Mouse (Mus musculus) cerebellum, adult 2 months (tissue): ENCODE measurements around the gene Clic5. TPM values are rescaled to one million over a fixed set of nuclear protein-coding genes. Genes with fewer than 3 reads are reported as not detected.

ENCODE experiments used
- DNase-seq, 2 experiments: peaks; one replicate each; pipeline ENCODE4 v3.0.0; 2021
- H3K27ac ChIP-seq: fragments of 200-500 bp; 2 replicates; pipeline ENCODE4 v1.5.1; 2012; ENCODE audit warnings: low read length, control low read depth, inconsistent platforms; ENCODE audit not compliant: insufficient read depth
- H3K27me3 ChIP-seq: fragments of 200-500 bp; 2 replicates; pipeline ENCODE4 v1.6.1; 2012; ENCODE audit warnings: inconsistent platforms, mild to moderate bottlenecking, low read length, moderate library complexity; ENCODE audit not compliant: control insufficient read depth, insufficient read depth
- H3K4me1 ChIP-seq: fragments of 200-500 bp; 2 replicates; pipeline ENCODE4 v1.6.1; 2011; ENCODE audit warnings: low read length; ENCODE audit not compliant: control insufficient read depth, insufficient read depth
- H3K4me3 ChIP-seq: fragments of 200-500 bp; replicated peaks from 2 replicates; pipeline ENCODE3; 2011; ENCODE audit warnings: mild to moderate bottlenecking, low read depth, low read length, control low read depth; ENCODE audit not compliant: insufficient read depth
- CTCF ChIP-seq: fragments of 200-500 bp; IDR thresholded peaks from 2 replicates; pipeline ENCODE4 v1.5.1; 2011; ENCODE audit warnings: low read depth, mild to moderate bottlenecking, control low read depth, low read length, moderate library complexity, borderline replicate concordance; ENCODE audit not compliant: insufficient read depth
- POLR2A ChIP-seq: fragments of 200-500 bp; IDR thresholded peaks from 2 replicates; pipeline ENCODE4 v1.6.1; 2011; ENCODE audit warnings: low read length, control low read depth, borderline replicate concordance; ENCODE audit not compliant: insufficient read depth
- WGBS: fragments of 180-500 bp; shearing (Covaris S2); methylation state at CpG from one replicate; pipeline ENCODE4 v1.1.7; 2018; 5-methylcytosine and 5-hydroxymethylcytosine counted together
- polyA plus RNA-seq: library from polyadenylated mRNA; depleted of rRNA; stranded (reverse); fragments of >200 nt; gene quantifications from 2 replicates; pipeline ENCODE4 v1.2.3, GENCODE M21; 2012

Clic5 gene
- polyA plus RNA-seq, 1 experiment: 2.7 TPM

DNA sequence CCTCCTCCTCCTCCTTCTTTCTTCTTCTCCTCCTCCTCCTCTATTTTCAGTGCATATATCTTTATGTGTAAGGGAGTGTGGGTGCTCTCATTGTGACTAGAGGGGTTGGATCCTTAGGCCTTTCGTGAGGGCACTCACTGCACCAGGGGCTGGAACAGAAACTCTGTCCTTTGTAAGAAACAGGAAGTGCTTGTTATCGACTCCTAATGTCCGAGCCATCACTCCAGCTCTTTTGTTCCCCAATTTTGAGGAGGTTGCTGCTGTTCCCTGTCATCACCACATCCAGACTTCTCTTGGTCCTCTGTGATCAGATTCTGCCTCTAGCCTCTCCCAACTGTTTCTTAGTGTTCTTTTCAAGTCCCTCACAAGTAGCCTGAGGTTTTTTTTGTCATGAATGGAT, 64.3 kb downstream of the Clic5 start:
- Histone ChIP-seq H3K4me1 (no peaks in the 10 kb centered on the region), H3K27me3 (no peaks in the 10 kb centered on the region), H3K27ac (no peak overlapping the region), H3K4me3 (no peak overlapping the region)
- DNase-seq: no peak
- WGBS: 68% methylated on average over 3 of the region's 3 CpGs
- TF ChIP-seq POLR2A (no peak), CTCF (no peak)

DNA sequence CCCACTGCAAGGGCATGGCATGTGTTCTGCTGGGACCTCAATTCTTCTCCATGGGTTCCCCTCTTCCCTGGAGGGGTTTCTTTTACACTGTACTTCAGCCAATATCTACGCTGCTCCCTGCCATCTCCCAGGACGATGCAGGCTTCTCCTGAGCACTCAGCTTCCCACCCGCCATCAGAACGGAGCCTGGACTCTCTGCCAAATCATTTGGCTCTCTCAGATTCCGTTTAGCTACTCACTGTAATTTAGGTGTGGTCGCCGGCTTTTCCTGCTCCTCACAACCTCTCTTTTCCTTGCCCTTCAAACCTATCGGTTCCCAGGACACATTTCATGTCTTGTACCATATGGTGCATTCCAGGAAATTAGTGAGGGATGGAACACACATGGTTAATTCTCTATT, 66.3 kb downstream of the Clic5 start:
- TF ChIP-seq POLR2A (no peak), CTCF (no peak)
- no peak for DNase-seq
- WGBS: 7% methylated on average over 8 of the region's 8 CpGs
- Histone ChIP-seq H3K27ac (no peak overlapping the region), H3K27me3 (no peaks in the 10 kb centered on the region), H3K4me1 (no peaks in the 10 kb centered on the region), H3K4me3 (no peak overlapping the region)

DNA sequence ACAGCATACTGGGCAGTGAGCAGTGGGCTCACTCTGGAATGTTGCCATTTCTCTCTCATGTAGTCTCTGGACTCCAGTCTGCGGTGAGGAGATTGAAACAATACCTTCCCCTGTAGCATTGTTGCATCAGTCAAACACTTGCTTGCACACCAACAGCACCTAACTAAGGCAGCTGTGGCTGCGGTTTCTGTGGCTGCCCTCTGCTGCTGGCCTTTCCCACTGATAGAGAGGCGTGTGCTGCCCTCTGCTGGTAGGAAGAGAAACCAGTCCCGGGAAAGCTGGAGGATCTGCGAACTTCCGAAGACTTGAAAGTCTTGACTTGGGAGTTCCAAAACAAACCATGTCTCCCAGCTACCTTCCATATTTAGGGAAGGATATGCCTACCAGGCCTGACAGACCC, 68.2 kb downstream of the Clic5 start:
- WGBS: 4% methylated on average over 6 of the region's 6 CpGs
- peak; percentile 22 to 54 for DNase-seq
- Histone ChIP-seq H3K27me3 (no peaks in the 10 kb centered on the region), H3K4me1 (no peaks in the 10 kb centered on the region), H3K4me3 (no peak overlapping the region), H3K27ac (no peak overlapping the region)
- TF ChIP-seq POLR2A (no peak), CTCF (peak; percentile 71)

DNA sequence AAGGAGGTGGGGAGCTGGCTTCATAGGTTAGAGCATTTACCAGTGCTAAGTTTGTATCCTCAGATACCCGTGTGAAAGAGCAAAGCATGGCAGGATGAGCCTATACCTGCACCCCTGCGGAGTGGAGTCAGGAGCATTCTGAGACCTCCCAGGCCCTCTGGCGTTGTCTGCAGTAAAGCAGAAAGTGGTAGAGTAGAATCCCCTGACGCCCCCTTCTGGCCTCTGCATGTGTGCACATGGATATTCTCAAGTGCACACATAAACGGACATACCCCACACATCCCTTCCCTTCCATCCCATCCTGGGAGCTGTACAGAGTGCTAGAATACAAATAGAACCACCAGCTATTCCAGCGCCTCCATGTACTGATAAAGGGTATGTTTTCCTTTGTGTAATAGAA, 70.9 kb downstream of the Clic5 start:
- TF ChIP-seq CTCF (no peak), POLR2A (no peak)
- WGBS: 31% methylated on average over 6 of the region's 6 CpGs
- Histone ChIP-seq H3K4me3 (no peak overlapping the region), H3K27ac (no peak overlapping the region), H3K4me1 (no peaks in the 10 kb centered on the region), H3K27me3 (no peaks in the 10 kb centered on the region)
- no peak for DNase-seq

DNA sequence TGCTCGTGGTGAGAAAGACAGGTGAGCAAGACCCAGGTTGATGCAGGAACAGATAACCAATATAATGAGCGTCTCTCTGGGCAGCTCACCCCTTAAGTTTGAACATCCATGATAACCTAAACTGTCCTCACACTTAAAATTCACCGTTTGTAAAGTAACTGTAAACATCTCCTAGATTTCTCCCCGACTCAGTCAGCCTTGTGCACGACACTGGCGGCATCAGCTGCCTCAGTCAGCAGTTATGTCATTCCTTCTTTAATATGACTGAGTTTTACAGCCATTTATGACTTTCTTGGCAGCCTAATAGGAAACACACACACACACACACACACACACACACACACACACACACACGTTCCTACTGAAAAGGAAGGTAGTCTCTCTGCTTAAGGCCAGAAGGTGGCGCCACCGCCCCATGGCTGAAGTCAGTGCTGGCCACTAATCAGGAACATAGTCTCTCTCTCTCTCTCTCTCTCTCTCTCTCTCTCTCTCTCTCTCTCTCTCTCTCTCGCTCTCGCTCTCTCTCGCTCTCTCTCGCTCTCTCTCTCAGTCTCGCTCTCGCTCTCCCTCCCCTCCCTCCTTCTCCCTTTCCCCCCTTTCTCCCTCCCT, 73.3 kb downstream of the Clic5 start:
- H3K27me3 ChIP-seq: no peaks in the 10 kb centered on the region
- H3K4me3 ChIP-seq: no peak overlapping the region
- 30% methylated on average over 9 of the region's 15 CpGs for WGBS
- no peaks in the 10 kb centered on the region for H3K4me1 ChIP-seq
- peak; percentile 41 to 48 for DNase-seq
- TF ChIP-seq POLR2A (no peak), CTCF (peak; percentile 90)
- no peak overlapping the region for H3K27ac ChIP-seq

DNA sequence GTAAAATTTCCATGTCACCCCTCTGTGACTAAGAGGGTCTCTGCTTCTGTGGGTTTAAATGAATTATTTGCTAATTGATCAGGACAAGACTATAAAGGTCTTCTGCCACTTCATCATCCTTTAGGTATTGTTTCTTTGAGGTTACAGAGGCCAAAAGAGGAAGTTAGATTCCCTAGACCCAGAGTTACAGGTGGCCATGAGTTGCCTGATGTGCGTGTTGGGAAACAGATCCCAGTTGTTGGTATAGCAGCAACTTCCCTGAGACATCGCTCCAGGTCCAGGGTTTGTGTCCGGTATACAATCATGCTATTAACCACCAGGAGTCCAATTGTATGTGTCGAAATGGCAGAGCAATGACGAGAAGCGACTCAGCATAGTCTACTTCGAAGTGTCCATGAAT, 81.7 kb downstream of the Clic5 start:
- Histone ChIP-seq H3K4me1 (no peaks in the 10 kb centered on the region), H3K27me3 (no peaks in the 10 kb centered on the region), H3K27ac (no peak overlapping the region), H3K4me3 (no peak overlapping the region)
- 91% methylated on average over 7 of the region's 7 CpGs for WGBS
- TF ChIP-seq POLR2A (no peak), CTCF (no peak)
- no peak for DNase-seq

DNA sequence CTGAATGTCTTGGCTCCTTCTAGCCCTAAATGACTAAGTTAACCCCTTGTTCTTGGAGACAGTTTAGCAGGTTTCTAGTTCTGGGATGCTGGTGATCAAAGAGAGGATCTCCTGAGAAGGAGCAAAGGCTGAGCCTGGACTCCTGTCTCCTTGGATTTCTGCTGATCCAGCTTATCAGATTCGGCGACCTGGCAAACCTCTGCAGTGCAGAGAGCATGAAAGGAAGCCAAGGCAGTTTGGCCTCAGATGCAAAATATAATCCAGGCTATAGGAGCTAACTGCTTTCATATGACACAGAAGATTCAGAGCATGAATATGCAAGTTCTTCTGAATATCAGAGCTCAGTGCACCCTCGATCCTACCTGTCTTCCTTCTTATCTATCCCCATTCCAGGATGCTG, 83.0 kb downstream of the Clic5 start:
- no peak overlapping the region for H3K27ac ChIP-seq
- H3K4me3 ChIP-seq: no peak overlapping the region
- WGBS: 81% methylated on average over 3 of the region's 3 CpGs
- no peaks in the 10 kb centered on the region for H3K4me1 ChIP-seq
- no peaks in the 10 kb centered on the region for H3K27me3 ChIP-seq
- DNase-seq: no peak
- TF ChIP-seq CTCF (no peak), POLR2A (no peak)

DNA sequence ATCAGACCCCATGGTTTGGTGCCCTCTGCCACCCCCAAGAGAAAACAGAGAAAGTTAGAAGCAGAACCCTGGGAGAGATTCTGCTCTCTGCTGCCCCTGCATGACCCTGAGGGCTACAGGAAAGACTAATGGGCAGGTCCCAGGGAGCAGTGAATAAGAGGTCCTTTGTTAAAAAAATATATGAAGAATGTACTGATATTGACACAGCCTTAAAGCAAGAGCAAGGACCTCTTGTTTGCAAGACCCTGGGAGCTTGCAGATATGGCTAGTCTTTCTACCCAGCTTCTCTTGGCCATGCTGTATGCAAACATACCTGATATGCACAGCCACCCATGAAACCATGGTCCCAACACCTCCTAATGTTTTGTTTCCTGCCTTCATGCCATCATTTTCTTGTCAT, 86.4 kb downstream of the Clic5 start:
- no peaks in the 10 kb centered on the region for H3K4me1 ChIP-seq
- DNase-seq: no peak
- H3K27me3 ChIP-seq: no peaks in the 10 kb centered on the region; the same call in 1 of the 2 replicates
- H3K4me3 ChIP-seq: no peak overlapping the region
- H3K27ac ChIP-seq: no peak overlapping the region
- TF ChIP-seq CTCF: no peak
- no peak for TF ChIP-seq POLR2A
